Mouse (Mus musculus) midbrain, embryonic 16.5 days (tissue): ENCODE data around the gene Ccnd2. TPM values are rescaled to one million over a fixed set of nuclear protein-coding genes. Genes with fewer than 3 reads are reported as not detected.

Experiments
- ATAC-seq: fragments of 200-750 bp; cut with Nextera tagmentation; 2 replicates; pipeline ENCODE4 v1.8.0; 2017; ENCODE audit warnings: moderate TSS enrichment
- H3K27ac ChIP-seq: fragments of 300-500 bp; sonication (generic); 2 replicates; pipeline ENCODE4 v1.5.1; 2014; ENCODE audit warnings: mild to moderate bottlenecking, low read length, mixed read lengths
- H3K27me3 ChIP-seq: fragments of 300-500 bp; sonication (generic); 2 replicates; pipeline ENCODE4 v1.6.1; 2014; ENCODE audit warnings: low read depth, low read length, mixed read lengths; ENCODE audit not compliant: control insufficient read depth, insufficient read depth
- H3K36me3 ChIP-seq: fragments of 300-500 bp; sonication (generic); 2 replicates; pipeline ENCODE4 v1.6.1; 2014; ENCODE audit warnings: mild to moderate bottlenecking, low read length, moderate library complexity, mixed read lengths; ENCODE audit not compliant: control insufficient read depth, insufficient read depth
- H3K4me1 ChIP-seq: fragments of 300-500 bp; sonication (generic); 2 replicates; pipeline ENCODE4 v1.6.1; 2014; ENCODE audit warnings: mild to moderate bottlenecking, low read length, mixed read lengths; ENCODE audit not compliant: control insufficient read depth, insufficient read depth
- H3K4me2 ChIP-seq: fragments of 300-500 bp; sonication (generic); 2 replicates; pipeline ENCODE4 v1.6.1; 2014; ENCODE audit warnings: mild to moderate bottlenecking, low read length, mixed read lengths
- H3K4me3 ChIP-seq: fragments of 300-500 bp; sonication (generic); 2 replicates; pipeline ENCODE4 v1.5.1; 2014; ENCODE audit warnings: low read depth, mild to moderate bottlenecking, low read length, moderate library complexity, mixed read lengths
- H3K9ac ChIP-seq: fragments of 300-500 bp; sonication (generic); 2 replicates; pipeline ENCODE4 v1.6.1; 2014; ENCODE audit warnings: low read depth, low read length, mixed read lengths
- H3K9me3 ChIP-seq: fragments of 300-500 bp; sonication (generic); replicated peaks from 2 replicates; pipeline ENCODE4 v1.6.1; 2014; ENCODE audit warnings: mild to moderate bottlenecking, low read length, mixed read lengths; ENCODE audit not compliant: control insufficient read depth, poor library complexity, severe bottlenecking
- WGBS: fragments of 180-500 bp; shearing (Covaris S2); extraction: QIAGEN DNeasy Blood & Tissue Kit; methylation state at CpG from one replicate; pipeline ENCODE4 v1.1.7; 2014; 5-methylcytosine and 5-hydroxymethylcytosine counted together
- polyA plus RNA-seq: library from polyadenylated mRNA; unstranded; fragments of >200 nt; fragmentation: Nextera tagmentation; extraction: Ambion mirVana; gene quantifications from 2 replicates; pipeline ENCODE4 v1.2.1, GENCODE M21; 2015

Gene Ccnd2
- polyA plus RNA-seq, 1 experiment from 2014 or later = 245 TPM

GRCm38 (mm10) chr6:127123506-127123905, 28.5 kb downstream of the Ccnd2 start:
- no peak overlapping the region for H3K27ac ChIP-seq
- no peaks in the 10 kb centered on the region for H3K4me1 ChIP-seq
- H3K9me3 ChIP-seq = no peaks in the 10 kb centered on the region
- no peak overlapping the region for H3K4me2 ChIP-seq
- no peaks in the 10 kb centered on the region for H3K27me3 ChIP-seq
- H3K4me3 ChIP-seq = no peak overlapping the region
- no peak for ATAC-seq
- no peaks in the 10 kb centered on the region for H3K36me3 ChIP-seq
- no peak overlapping the region for H3K9ac ChIP-seq
- WGBS = 88% methylated on average over 7 of the region's 7 CpGs

- no peaks in the 10 kb centered on the region for H3K27me3 ChIP-seq
- H3K9me3 ChIP-seq = no peaks in the 10 kb centered on the region
- no peak overlapping the region for H3K4me3 ChIP-seq
- no peak overlapping the region for H3K9ac ChIP-seq
- no peak overlapping the region for H3K4me2 ChIP-seq
- ATAC-seq = no peak
- no peak overlapping the region for H3K27ac ChIP-seq
- no peaks in the 10 kb centered on the region for H3K36me3 ChIP-seq
- WGBS = 87% methylated on average over 5 of the region's 5 CpGs
- H3K4me1 ChIP-seq = no peaks in the 10 kb centered on the region
Measured at GRCm38 (mm10) chr6:127122996-127123395, 29.0 kb downstream of the Ccnd2 start.

DNA sequence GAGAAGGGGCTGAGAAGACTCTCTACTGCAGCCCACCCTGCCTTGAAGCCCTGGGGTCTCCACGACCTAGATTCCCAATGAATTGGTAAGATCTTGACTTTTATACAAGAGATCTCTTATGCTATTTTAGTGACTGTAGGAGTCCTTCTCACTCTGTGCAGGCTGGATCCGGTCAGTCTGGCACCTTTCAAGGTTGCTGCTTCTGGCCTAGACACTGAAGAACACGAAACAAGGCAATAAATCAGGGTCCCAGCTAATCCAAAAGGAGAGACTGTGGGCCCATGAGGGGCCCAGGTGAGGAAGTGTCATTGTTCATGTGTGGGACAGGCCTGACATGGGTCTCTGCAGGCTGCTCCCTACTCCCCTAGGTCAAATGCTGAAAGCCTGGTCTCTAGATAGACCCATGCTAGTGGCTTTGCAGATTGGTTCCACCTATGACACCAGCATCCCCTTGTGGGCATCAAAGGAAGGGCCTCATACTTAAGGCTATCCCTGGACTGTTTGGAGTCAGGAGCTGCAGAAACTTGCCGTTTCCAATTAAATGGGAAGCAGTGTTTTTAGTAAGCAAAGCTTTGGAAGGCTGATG, 29.7 kb downstream of the Ccnd2 start:
- Histone ChIP-seq H3K9ac (no peak overlapping the region), H3K9me3 (no peaks in the 10 kb centered on the region), H3K36me3 (no peaks in the 10 kb centered on the region), H3K4me2 (no peak overlapping the region), H3K4me3 (no peak overlapping the region), H3K27ac (no peak overlapping the region), H3K4me1 (no peaks in the 10 kb centered on the region), H3K27me3 (no peaks in the 10 kb centered on the region)
- ATAC-seq = no peak
- WGBS = 84% methylated on average over 4 of the region's 4 CpGs

DNA sequence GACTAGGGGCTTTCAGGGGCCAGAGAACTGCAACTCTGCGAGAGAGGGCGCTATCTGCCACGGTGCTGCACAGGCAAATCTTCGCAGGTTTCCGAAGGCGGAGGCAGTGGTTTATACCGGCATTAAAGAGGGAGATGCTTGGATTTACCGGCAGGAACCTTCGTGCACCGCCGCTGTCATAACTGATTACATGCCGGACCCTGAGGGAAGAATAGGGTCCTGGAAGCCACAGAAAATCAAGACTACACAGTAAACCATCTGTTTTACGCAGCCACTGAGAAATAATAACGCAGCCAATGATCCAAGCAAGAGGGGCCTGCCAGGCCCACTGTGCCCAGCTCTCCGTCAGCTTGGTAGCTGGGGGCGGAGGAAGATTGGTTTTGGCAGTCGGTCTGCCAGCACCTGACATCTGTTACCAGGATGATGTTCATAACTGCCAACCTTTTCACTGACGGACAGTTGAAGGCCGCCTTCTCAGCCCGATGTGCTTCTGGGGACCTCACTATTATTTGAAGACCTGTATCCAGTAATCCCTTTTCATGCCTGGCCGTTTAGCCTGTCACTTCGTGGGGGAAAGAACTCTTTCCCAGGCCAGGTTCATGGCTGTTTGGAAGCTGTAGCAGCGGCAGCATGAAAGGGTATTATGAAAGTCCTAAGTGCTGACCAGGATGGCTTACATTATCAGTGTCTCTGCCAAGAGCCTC, 37.1 kb downstream of the Ccnd2 start:
- Histone ChIP-seq H3K9ac (no peak overlapping the region), H3K36me3 (no peaks in the 10 kb centered on the region), H3K9me3 (no peaks in the 10 kb centered on the region), H3K4me2 (no peak overlapping the region), H3K27me3 (no peaks in the 10 kb centered on the region), H3K4me3 (no peak overlapping the region), H3K4me1 (no peaks in the 10 kb centered on the region), H3K27ac (no peak overlapping the region)
- ATAC-seq = peak; percentile 71
- 36% methylated on average over 23 of the region's 23 CpGs for WGBS

DNA sequence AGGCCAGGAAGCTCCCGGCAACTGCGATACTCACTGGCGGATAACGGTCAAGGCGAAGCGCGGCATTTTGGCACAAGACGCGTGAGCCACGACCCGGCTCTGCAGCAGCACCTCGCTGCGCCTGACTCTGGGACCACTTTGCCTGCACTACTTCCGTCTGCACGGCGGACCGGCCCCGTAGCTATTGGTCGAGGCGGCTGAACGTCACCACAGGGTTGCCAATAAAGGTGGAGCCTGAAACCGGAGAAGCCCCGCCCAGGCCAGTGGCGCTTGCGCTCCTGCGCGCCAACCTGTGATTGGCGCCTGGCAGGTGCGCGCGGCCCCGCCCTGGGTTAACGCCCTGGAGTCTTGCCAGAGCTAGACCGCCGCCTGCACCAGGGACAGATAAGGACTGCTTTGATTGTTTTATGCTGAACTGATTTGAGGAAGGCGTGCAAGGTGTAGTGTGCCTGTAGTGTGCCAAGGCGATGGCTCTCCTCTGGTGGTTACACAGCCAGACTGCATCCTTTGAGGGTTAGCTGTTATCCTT, 42.5 kb downstream of the Ccnd2 start, which contains the start of gene Tigar:
Gene Tigar, minus strand, starts transcription at position 156 of the 529 bp plus-strand sequence.
- H3K27ac ChIP-seq = no peak within 1 kb of the TSS
- ATAC-seq = peak; percentile 100
- no peaks in the 10 kb centered on the region for H3K27me3 ChIP-seq
- peak within 1 kb of the TSS; percentile 67 for H3K9ac ChIP-seq
- peak within 1 kb of the TSS; percentile 64 for H3K4me3 ChIP-seq
- no peaks in the 10 kb centered on the region for H3K9me3 ChIP-seq
- H3K4me2 ChIP-seq = peak within 1 kb of the TSS; percentile 83
- H3K36me3 ChIP-seq = no peaks in the 10 kb centered on the region
- peaks cover 8% of the 10 kb centered on the region for H3K4me1 ChIP-seq
- under 1% methylated on average over 37 of the region's 37 CpGs for WGBS

GRCm38 (mm10) chr6:127108368-127109060, 43.5 kb downstream of the Ccnd2 start:
- Histone ChIP-seq H3K9ac (peak overlapping the region; percentile 67), H3K9me3 (no peaks in the 10 kb centered on the region), H3K4me2 (peak overlapping the region; percentile 83), H3K4me3 (peak overlapping the region; percentile 64), H3K36me3 (no peaks in the 10 kb centered on the region), H3K27me3 (no peaks in the 10 kb centered on the region), H3K4me1 (peaks cover 8% of the 10 kb centered on the region), H3K27ac (no peak overlapping the region)
- 40% methylated on average over 20 of the region's 20 CpGs for WGBS
- ATAC-seq = no peak

DNA sequence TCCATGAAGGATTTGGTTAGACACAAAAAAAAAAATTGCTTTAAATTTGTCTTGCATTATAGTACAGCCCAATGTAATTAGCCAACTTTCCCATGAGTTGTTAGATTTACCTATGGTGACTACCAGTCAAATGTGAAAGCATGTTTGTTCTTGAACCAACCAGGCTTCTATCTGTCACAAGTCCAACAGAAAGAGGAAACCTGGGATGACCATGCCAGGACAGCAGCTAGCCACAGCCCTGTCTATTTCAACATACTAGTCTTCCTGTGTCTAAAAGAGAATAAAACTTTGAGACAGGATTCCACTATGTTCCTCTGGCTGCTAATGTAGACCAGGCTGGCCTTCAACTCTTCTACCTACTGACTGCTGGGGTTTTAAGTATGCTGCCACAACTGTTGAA, 44.6 kb downstream of the Ccnd2 start:
- no peaks in the 10 kb centered on the region for H3K9me3 ChIP-seq
- H3K27ac ChIP-seq = no peak overlapping the region
- no peak overlapping the region for H3K9ac ChIP-seq
- ATAC-seq = no peak
- H3K4me2 ChIP-seq = no peak overlapping the region
- H3K27me3 ChIP-seq = no peaks in the 10 kb centered on the region
- peaks cover 8% of the 10 kb centered on the region for H3K4me1 ChIP-seq
- no peak overlapping the region for H3K4me3 ChIP-seq
- no peaks in the 10 kb centered on the region for H3K36me3 ChIP-seq

GRCm38 (mm10) chr6:127106726-127107125, 45.3 kb downstream of the Ccnd2 start:
- H3K36me3 ChIP-seq = no peaks in the 10 kb centered on the region
- no peak overlapping the region for H3K4me3 ChIP-seq
- H3K9me3 ChIP-seq = no peaks in the 10 kb centered on the region
- peaks cover 8% of the 10 kb centered on the region for H3K4me1 ChIP-seq
- no peaks in the 10 kb centered on the region for H3K27me3 ChIP-seq
- WGBS = 49% methylated on average over 5 of the region's 5 CpGs
- no peak overlapping the region for H3K9ac ChIP-seq
- ATAC-seq = no peak
- H3K27ac ChIP-seq = no peak overlapping the region
- H3K4me2 ChIP-seq = no peak overlapping the region

GRCm38 (mm10) chr6:127106189-127106588, 45.8 kb downstream of the Ccnd2 start:
- no peaks in the 10 kb centered on the region for H3K36me3 ChIP-seq
- no peak overlapping the region for H3K27ac ChIP-seq
- peak overlapping the region; percentile 16; the same call in 1 of the 2 replicates for H3K9ac ChIP-seq
- WGBS = 84% methylated on average over 5 of the region's 5 CpGs
- H3K27me3 ChIP-seq = no peaks in the 10 kb centered on the region
- H3K4me1 ChIP-seq = peaks cover 8% of the 10 kb centered on the region
- no peak overlapping the region for H3K4me2 ChIP-seq
- H3K9me3 ChIP-seq = no peaks in the 10 kb centered on the region
- ATAC-seq = no peak
- H3K4me3 ChIP-seq = no peak overlapping the region
